Mouse (Mus musculus): ENCODE measurements around the gene Tgfb1. TPM values are rescaled to one million over a fixed set of nuclear protein-coding genes. Genes with fewer than 3 reads are reported as not detected.

Tgfb1 gene
- polyA plus RNA-seq, 1 experiment from 2014 or later: 1.1 TPM

DNA sequence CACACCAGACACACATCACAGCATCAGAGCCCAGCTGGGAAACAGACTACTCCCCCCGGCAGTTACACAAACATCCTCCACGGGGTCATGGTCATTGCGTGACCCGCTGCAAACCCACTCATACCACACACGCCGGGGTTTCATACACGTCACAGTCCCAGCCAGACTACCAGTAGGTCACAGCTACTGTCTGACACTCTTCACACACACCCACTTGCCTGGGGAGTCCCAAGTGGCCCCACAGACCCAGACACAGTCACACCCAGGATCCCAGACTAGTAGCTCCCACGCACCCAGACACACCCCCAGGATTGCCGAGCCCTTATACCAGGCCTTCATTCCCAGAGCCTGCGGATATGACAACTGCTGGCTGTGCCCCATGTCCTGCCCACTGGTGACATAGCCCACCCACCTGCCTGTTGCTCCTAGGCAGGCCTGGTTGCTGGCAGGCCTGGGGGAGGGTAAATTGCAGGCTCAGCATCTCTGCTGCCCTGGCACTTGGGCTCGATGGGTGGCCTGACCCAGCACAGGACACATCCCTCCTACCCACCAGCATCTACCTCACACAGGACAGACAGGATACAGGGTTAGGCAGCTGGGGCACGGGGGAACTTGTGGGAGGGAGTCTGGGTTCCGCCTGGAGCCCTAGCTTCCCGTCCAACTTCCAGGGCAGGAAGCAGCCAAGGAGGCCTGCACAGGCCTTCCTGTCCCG lies 20.9 kb downstream of the Tgfb1 start:
- Histone ChIP-seq H3K9ac (no peak overlapping the region), H3K4me3 (replicated peaks; ENCODE audit: low read length) (no peak overlapping the region), H3K9me3 (ENCODE audit: control insufficient read depth, low read length) (no peaks in the 10 kb centered on the region), H3K4me2 (replicated peaks) (no peak overlapping the region), H3K27ac (peak overlapping the region; percentile 43; the same call in 1 of the 2 replicates), H3K36me3 (replicated peaks; ENCODE audit: control insufficient read depth, insufficient read depth) (peaks cover 4% of the 10 kb centered on the region; the same call in 1 of the 2 replicates), H3K4me1 (replicated peaks; ENCODE audit: control insufficient read depth, insufficient read depth, low read length) (peaks cover 29% of the 10 kb centered on the region), H3K27me3 (ENCODE audit: control insufficient read depth, insufficient read depth, low read length) (0 out of 2 replicates have a peak, but pooled peaks cover 10% of the 10 kb centered on the region)
- 65% methylated on average over 13 of the region's 15 CpGs for WGBS
- ATAC-seq (ENCODE audit: low FRiP score): no peak
- no peak for DNase-seq (ENCODE audit: low spot score)

DNA sequence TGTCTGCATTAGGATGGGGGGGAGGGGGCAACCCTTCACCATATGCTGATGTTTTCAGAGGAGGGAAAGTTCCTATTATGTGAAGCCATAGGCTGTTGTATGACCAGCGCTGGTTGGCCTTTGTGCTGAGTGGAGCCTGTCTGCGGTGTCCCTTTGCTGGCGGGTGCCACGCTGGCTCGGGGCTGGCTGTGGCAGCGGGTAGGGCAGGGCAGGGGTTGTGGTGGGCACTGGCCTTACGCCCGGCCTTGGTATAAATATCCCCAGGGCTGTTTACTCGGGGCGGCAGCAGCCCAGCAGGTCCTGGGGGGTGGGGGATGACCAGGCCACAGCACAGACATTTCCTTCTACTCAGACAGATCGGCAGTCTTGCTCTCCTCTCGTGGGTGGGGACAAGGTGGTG lies 23.2 kb downstream of the Tgfb1 start:
- Histone ChIP-seq H3K4me2 (replicated peaks) (0 out of 2 replicates have a peak overlapping the region, but pooled peaks have one; percentile 9), H3K4me3 (replicated peaks; ENCODE audit: low read length) (no peak overlapping the region), H3K9me3 (ENCODE audit: control insufficient read depth, low read length) (no peaks in the 10 kb centered on the region), H3K27ac (no peak overlapping the region), H3K27me3 (ENCODE audit: control insufficient read depth, insufficient read depth, low read length) (no peaks in the 10 kb centered on the region), H3K36me3 (replicated peaks; ENCODE audit: control insufficient read depth, insufficient read depth) (peaks cover 26% of the 10 kb centered on the region), H3K9ac (peak overlapping the region; percentile 18), H3K4me1 (replicated peaks; ENCODE audit: control insufficient read depth, insufficient read depth, low read length) (peaks cover 18% of the 10 kb centered on the region)
- WGBS: 19% methylated on average over 12 of the region's 12 CpGs
- ATAC-seq (ENCODE audit: low FRiP score): 0 out of 2 replicates have a peak, but pooled peaks have one; percentile 4
- DNase-seq (ENCODE audit: low spot score): no peak

DNA sequence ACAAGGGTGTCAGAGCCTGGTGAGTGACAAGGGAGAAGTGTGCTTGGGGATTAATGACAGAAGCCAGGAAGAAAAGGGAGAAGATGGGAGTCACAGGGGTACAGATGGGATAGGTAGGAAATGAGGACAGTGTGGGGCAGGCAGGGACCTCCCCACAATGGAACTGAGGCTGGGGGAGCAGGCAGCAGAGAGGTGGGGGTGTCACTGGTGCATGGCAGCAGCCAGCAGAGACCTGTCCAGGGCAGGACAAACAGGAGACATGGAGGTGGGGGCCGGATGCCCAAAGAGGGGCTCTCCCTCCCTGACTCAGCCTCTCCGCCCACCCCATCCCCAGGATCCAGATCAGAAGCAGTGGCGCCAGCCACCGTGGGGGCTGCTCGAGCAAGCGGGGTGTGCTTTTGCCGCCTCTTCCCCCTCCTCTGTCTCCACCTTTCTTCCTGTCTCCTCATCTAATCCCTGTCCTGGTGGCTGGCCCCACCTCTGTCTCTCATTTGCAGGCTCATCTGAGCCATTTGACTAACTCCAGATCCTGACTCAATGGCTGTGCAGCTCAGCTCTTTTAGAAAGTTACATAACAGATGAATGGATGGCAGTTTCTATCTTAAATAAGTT lies 23.8 kb downstream of the Tgfb1 start:
- Histone ChIP-seq H3K27ac (no peak overlapping the region), H3K9ac (peak overlapping the region; percentile 18), H3K9me3 (ENCODE audit: control insufficient read depth, low read length) (no peaks in the 10 kb centered on the region), H3K36me3 (replicated peaks; ENCODE audit: control insufficient read depth, insufficient read depth) (peaks cover 32% of the 10 kb centered on the region), H3K4me2 (replicated peaks) (peak overlapping the region; percentile 9; the same call in 1 of the 2 replicates), H3K4me3 (replicated peaks; ENCODE audit: low read length) (no peak overlapping the region), H3K27me3 (ENCODE audit: control insufficient read depth, insufficient read depth, low read length) (no peaks in the 10 kb centered on the region), H3K4me1 (replicated peaks; ENCODE audit: control insufficient read depth, insufficient read depth, low read length) (peaks cover 12% of the 10 kb centered on the region)
- WGBS: 9% methylated on average over 5 of the region's 7 CpGs
- DNase-seq (ENCODE audit: low spot score) (no peak), ATAC-seq (ENCODE audit: low FRiP score) (0 out of 2 replicates have a peak, but pooled peaks have one; percentile 12)

DNA sequence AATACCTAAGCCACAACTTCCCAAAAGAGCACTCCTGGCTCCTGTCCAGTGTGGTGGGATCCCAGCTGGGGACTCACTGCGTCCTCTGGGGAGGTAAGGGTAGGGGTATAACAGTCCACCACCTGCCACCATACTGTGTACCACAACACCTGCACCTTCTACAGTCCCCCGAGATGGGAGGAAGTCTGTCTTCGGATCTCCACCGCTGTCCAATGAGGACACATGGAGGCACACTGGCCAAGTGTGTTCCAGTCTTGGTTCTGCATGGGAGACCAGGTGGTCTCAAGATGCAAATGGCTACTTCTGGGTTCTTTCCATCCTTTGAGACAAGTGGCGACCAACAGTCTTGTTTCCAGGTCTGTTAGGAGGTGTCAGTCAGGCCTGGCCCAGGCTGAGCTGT lies 24.4 kb downstream of the Tgfb1 start:
- Histone ChIP-seq H3K9me3 (ENCODE audit: control insufficient read depth, low read length) (no peaks in the 10 kb centered on the region), H3K9ac (no peak overlapping the region), H3K4me3 (replicated peaks; ENCODE audit: low read length) (no peak overlapping the region), H3K27me3 (ENCODE audit: control insufficient read depth, insufficient read depth, low read length) (no peaks in the 10 kb centered on the region), H3K36me3 (replicated peaks; ENCODE audit: control insufficient read depth, insufficient read depth) (peaks cover 38% of the 10 kb centered on the region), H3K4me1 (replicated peaks; ENCODE audit: control insufficient read depth, insufficient read depth, low read length) (peaks cover 12% of the 10 kb centered on the region), H3K4me2 (replicated peaks) (no peak overlapping the region), H3K27ac (no peak overlapping the region)
- 74% methylated on average over 5 of the region's 5 CpGs for WGBS
- no peak for ATAC-seq (ENCODE audit: low FRiP score)
- DNase-seq (ENCODE audit: low spot score): no peak

DNA sequence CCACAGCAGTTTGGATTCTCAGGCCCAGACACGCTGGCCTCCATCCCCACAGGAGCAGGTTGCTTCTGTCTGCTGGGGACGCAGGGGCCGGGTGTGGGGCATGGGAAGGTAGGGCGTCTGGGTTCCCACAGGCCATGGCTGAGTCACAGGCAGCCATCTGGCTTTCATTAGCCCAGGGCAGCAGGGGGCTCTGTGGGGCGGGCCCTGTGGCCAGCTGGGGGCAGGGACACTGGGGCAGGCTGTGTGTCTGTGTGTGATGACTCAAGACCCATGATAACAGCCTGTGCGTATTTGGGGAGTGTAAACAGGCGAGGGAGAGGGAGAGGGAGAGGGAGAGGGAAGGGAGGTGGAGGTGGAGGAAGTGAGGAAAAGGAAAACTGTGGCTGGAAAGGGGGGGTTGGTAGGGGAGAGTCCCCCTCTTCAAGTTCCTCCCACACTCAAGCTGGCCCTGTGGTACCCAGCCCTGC lies 25.0 kb downstream of the Tgfb1 start:
- no peak for DNase-seq (ENCODE audit: low spot score)
- Histone ChIP-seq H3K27me3 (ENCODE audit: control insufficient read depth, insufficient read depth, low read length) (no peaks in the 10 kb centered on the region), H3K4me1 (replicated peaks; ENCODE audit: control insufficient read depth, insufficient read depth, low read length) (peaks cover 12% of the 10 kb centered on the region), H3K4me3 (replicated peaks; ENCODE audit: low read length) (no peak overlapping the region), H3K9ac (no peak overlapping the region), H3K27ac (no peak overlapping the region), H3K36me3 (replicated peaks; ENCODE audit: control insufficient read depth, insufficient read depth) (peaks cover 42% of the 10 kb centered on the region), H3K4me2 (replicated peaks) (no peak overlapping the region), H3K9me3 (ENCODE audit: control insufficient read depth, low read length) (no peaks in the 10 kb centered on the region)
- no peak for ATAC-seq (ENCODE audit: low FRiP score)
- WGBS: 22% methylated on average over 7 of the region's 7 CpGs

DNA sequence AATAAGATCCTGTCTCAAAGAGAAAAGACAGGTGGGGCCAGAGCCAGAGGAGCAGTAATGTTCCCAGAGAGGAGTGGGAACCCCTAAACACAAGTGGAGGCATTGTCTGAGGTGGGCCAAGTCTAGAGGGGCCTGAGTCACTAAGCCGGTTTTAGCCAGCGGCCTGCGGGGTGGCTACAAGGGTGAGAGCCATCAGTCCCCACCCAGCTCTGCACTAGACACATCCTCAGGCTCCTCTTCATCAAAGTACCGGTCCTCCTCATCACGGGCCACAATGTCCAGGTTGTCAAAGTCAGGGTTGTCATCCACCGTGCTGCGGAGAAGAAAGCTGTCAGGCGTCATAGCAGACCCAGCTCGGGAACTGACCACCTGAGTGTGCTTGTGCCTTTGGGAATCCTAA lies 26.0 kb downstream of the Tgfb1 start:
- no peak overlapping the region for H3K4me2 ChIP-seq (replicated peaks)
- H3K27ac ChIP-seq: no peak overlapping the region
- no peak overlapping the region for H3K9ac ChIP-seq
- no peaks in the 10 kb centered on the region for H3K27me3 ChIP-seq (ENCODE audit: control insufficient read depth, insufficient read depth, low read length)
- WGBS: 96% methylated on average over 9 of the region's 9 CpGs
- no peaks in the 10 kb centered on the region for H3K9me3 ChIP-seq (ENCODE audit: control insufficient read depth, low read length)
- H3K4me3 ChIP-seq (replicated peaks; ENCODE audit: low read length): no peak overlapping the region
- no peak for ATAC-seq (ENCODE audit: low FRiP score)
- no peak for DNase-seq (ENCODE audit: low spot score)
- H3K36me3 ChIP-seq (replicated peaks; ENCODE audit: control insufficient read depth, insufficient read depth): peaks cover 46% of the 10 kb centered on the region
- peaks cover 17% of the 10 kb centered on the region for H3K4me1 ChIP-seq (replicated peaks; ENCODE audit: control insufficient read depth, insufficient read depth, low read length)

DNA sequence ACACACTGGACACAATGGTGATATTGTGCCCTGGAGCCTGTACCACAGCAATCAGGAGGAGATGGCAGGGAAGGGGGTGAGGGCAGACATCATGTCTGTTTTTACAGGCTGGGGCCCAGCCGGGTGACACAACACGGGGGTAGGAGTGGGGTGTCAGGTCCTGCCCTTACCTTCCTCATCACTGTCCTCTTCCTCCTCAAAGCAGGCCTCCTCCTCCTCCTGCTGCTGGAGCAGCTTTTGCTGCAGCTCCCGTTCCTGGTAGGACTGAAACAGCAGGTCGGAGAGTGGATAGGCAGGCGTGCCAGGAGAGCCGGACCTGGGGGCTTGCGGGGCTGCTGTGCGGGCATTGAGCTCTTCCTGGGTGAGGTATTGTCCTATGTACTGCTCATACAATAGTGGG lies 27.8 kb downstream of the Tgfb1 start:
- ATAC-seq (ENCODE audit: low FRiP score) (no peak), DNase-seq (ENCODE audit: low spot score) (no peak)
- H3K36me3 ChIP-seq (replicated peaks; ENCODE audit: control insufficient read depth, insufficient read depth): peaks cover 46% of the 10 kb centered on the region
- peaks cover 27% of the 10 kb centered on the region for H3K4me1 ChIP-seq (replicated peaks; ENCODE audit: control insufficient read depth, insufficient read depth, low read length)
- no peak overlapping the region for H3K27ac ChIP-seq
- no peaks in the 10 kb centered on the region for H3K27me3 ChIP-seq (ENCODE audit: control insufficient read depth, insufficient read depth, low read length)
- WGBS: 96% methylated on average over 8 of the region's 8 CpGs
- no peak overlapping the region for H3K4me2 ChIP-seq (replicated peaks)
- H3K9ac ChIP-seq: no peak overlapping the region
- H3K9me3 ChIP-seq (ENCODE audit: control insufficient read depth, low read length): no peaks in the 10 kb centered on the region
- no peak overlapping the region for H3K4me3 ChIP-seq (replicated peaks; ENCODE audit: low read length)

DNA sequence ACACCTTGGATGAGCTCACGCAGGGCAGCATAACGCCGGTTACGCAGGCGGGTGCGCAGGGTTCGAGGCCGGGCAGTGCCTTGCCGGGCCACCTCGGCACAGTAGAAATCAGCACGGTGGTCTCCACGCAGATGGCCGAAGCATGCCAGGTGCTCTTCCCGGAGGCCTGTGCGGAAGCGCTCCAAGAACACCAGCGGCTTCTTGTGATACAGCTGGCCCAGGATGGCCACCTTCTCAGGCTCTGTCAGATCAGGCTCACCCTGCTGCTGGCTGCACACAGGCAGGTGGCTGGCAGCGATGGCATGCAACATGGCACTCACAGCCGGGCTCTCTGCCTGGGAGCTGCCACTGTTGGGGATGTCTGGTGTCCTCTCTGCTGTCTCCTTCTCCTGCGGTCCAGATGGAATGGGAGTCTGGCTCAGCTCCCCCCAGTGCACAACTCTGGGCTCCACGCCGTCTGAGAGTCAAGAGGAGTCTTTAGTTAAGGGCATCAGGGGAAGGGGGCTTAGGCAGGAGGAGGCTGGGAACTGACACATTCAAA lies 29.0 kb downstream of the Tgfb1 start:
- no peak overlapping the region for H3K27ac ChIP-seq
- no peaks in the 10 kb centered on the region for H3K27me3 ChIP-seq (ENCODE audit: control insufficient read depth, insufficient read depth, low read length)
- H3K9ac ChIP-seq: no peak overlapping the region
- ATAC-seq (ENCODE audit: low FRiP score): no peak
- H3K4me1 ChIP-seq (replicated peaks; ENCODE audit: control insufficient read depth, insufficient read depth, low read length): peaks cover 21% of the 10 kb centered on the region
- no peak for DNase-seq (ENCODE audit: low spot score)
- WGBS: 96% methylated on average over 22 of the region's 22 CpGs
- H3K4me3 ChIP-seq (replicated peaks; ENCODE audit: low read length): no peak overlapping the region
- peaks cover 53% of the 10 kb centered on the region for H3K36me3 ChIP-seq (replicated peaks; ENCODE audit: control insufficient read depth, insufficient read depth)
- H3K4me2 ChIP-seq (replicated peaks): no peak overlapping the region
- H3K9me3 ChIP-seq (ENCODE audit: control insufficient read depth, low read length): no peaks in the 10 kb centered on the region

DNA sequence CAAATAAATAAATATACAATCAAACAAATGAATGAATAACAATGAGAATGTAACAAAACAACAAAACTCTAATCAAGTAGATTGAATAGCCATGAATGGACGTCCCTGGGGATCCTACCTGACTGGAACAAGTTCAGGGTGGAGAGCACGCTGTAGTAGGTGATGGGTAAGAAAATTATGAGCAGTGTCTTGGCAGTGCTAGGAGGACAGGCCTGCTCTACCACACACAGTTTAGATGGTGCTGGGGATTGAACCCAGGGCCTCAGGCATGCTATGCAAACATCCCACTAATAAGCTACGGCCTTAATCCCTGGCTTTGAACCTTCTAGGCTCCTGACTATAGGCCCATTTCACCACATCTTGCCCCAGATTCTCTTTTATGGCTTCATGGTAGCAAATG lies 30.7 kb downstream of the Tgfb1 start:
- Histone ChIP-seq H3K4me3 (replicated peaks; ENCODE audit: low read length) (no peak overlapping the region), H3K9ac (no peak overlapping the region), H3K36me3 (replicated peaks; ENCODE audit: control insufficient read depth, insufficient read depth) (peaks cover 69% of the 10 kb centered on the region), H3K27me3 (ENCODE audit: control insufficient read depth, insufficient read depth, low read length) (no peaks in the 10 kb centered on the region), H3K27ac (no peak overlapping the region), H3K9me3 (ENCODE audit: control insufficient read depth, low read length) (no peaks in the 10 kb centered on the region), H3K4me2 (replicated peaks) (peak overlapping the region; percentile 89), H3K4me1 (replicated peaks; ENCODE audit: control insufficient read depth, insufficient read depth, low read length) (peaks cover 17% of the 10 kb centered on the region)
- ATAC-seq (ENCODE audit: low FRiP score) (no peak), DNase-seq (ENCODE audit: low spot score) (no peak)
- WGBS: 92% methylated on average over 3 of the region's 3 CpGs
